Mouse (Mus musculus): ENCODE results near the gene Cep72. TPM values are rescaled to one million over a fixed set of nuclear protein-coding genes. Genes with fewer than 3 reads are reported as not detected.
"Not testable (repeated sequence)": the region's sequence is repeated elsewhere in the genome, so short reads cannot be mapped to it uniquely, and the experiment has no call there.

The Cep72 gene
- polyA plus RNA-seq, 1 experiment, result not detected

- H3K4me1 ChIP-seq (ENCODE audit: control insufficient read depth, insufficient read depth, low read length), result no peaks in the 10 kb centered on the region
- 81% methylated on average over 4 of the region's 4 CpGs for WGBS
- no peak overlapping the region for H3K4me3 ChIP-seq (ENCODE audit: insufficient read depth, low read depth, low read length)
- H3K27ac ChIP-seq (ENCODE audit: insufficient read depth, low read depth, low read length), result no peak overlapping the region
- TF ChIP-seq CTCF (IDR thresholded peaks at IDR 0.05; ENCODE audit: insufficient read depth, low read depth, low read length) (no peak), POLR2A (IDR thresholded peaks at IDR 0.05; ENCODE audit: insufficient read depth, low read depth, low read length) (no peak)
Observed at GRCm38 (mm10) chr13:74017426-74017825, 44.7 kb downstream of the Cep72 start.

- 86% methylated on average over 4 of the region's 4 CpGs for WGBS
- peaks cover 3% of the 10 kb centered on the region for H3K4me1 ChIP-seq (ENCODE audit: control insufficient read depth, insufficient read depth, low read length)
- no peak for TF ChIP-seq POLR2A (IDR thresholded peaks at IDR 0.05; ENCODE audit: insufficient read depth, low read depth, low read length)
- no peak for TF ChIP-seq CTCF (IDR thresholded peaks at IDR 0.05; ENCODE audit: insufficient read depth, low read depth, low read length)
- no peak overlapping the region for H3K27ac ChIP-seq (ENCODE audit: insufficient read depth, low read depth, low read length)
- no peak overlapping the region for H3K4me3 ChIP-seq (ENCODE audit: insufficient read depth, low read depth, low read length)
Observed at GRCm38 (mm10) chr13:74015908-74016307, 46.2 kb downstream of the Cep72 start.

GRCm38 (mm10) chr13:74010678-74011077 lies 51.4 kb downstream of the Cep72 start:
- Histone ChIP-seq H3K27ac (ENCODE audit: insufficient read depth, low read depth, low read length) (peak overlapping the region; percentile 64), H3K4me3 (ENCODE audit: insufficient read depth, low read depth, low read length) (peak overlapping the region; percentile 75), H3K4me1 (ENCODE audit: control insufficient read depth, insufficient read depth, low read length) (peaks cover 11% of the 10 kb centered on the region)
- TF ChIP-seq POLR2A (IDR thresholded peaks at IDR 0.05; ENCODE audit: insufficient read depth, low read depth, low read length) (no peak; the same call in 1 of the 2 replicates), CTCF (IDR thresholded peaks at IDR 0.05; ENCODE audit: insufficient read depth, low read depth, low read length) (no peak)
- WGBS, result 13% methylated on average over 3 of the region's 3 CpGs

GRCm38 (mm10) chr13:74009791-74010614 lies 52.1 kb downstream of the Cep72 start:
- peak overlapping the region; percentile 75 for H3K4me3 ChIP-seq (ENCODE audit: insufficient read depth, low read depth, low read length)
- H3K27ac ChIP-seq (ENCODE audit: insufficient read depth, low read depth, low read length), result peak overlapping the region; percentile 64
- H3K4me1 ChIP-seq (ENCODE audit: control insufficient read depth, insufficient read depth, low read length), result peaks cover 11% of the 10 kb centered on the region
- under 1% methylated on average over 55 of the region's 55 CpGs for WGBS
- no peak for TF ChIP-seq CTCF (IDR thresholded peaks at IDR 0.05; ENCODE audit: insufficient read depth, low read depth, low read length)
- no peak for TF ChIP-seq POLR2A (IDR thresholded peaks at IDR 0.05; ENCODE audit: insufficient read depth, low read depth, low read length)

GRCm38 (mm10) chr13:74008948-74009718 lies 53.0 kb downstream of the Cep72 start, which contains the start of gene Tppp:
TSS of gene Tppp (plus strand) at chr13:74009407.
- Histone ChIP-seq H3K4me3 (ENCODE audit: insufficient read depth, low read depth, low read length) (peak within 1 kb of the TSS; percentile 75), H3K4me1 (ENCODE audit: control insufficient read depth, insufficient read depth, low read length) (peaks cover 11% of the 10 kb centered on the region), H3K27ac (ENCODE audit: insufficient read depth, low read depth, low read length) (peak within 1 kb of the TSS; percentile 47)
- TF ChIP-seq POLR2A (IDR thresholded peaks at IDR 0.05; ENCODE audit: insufficient read depth, low read depth, low read length) (0 out of 2 replicates have a peak, but pooled peaks have one; percentile 47), CTCF (IDR thresholded peaks at IDR 0.05; ENCODE audit: insufficient read depth, low read depth, low read length) (no peak)
- under 1% methylated on average over 56 of the region's 56 CpGs for WGBS

- not testable (repeated sequence) for H3K4me3 ChIP-seq (ENCODE audit: insufficient read depth, low read depth, low read length); H3K27ac ChIP-seq (ENCODE audit: insufficient read depth, low read depth, low read length)
- 75% methylated on average over 2 of the region's 2 CpGs for WGBS
- H3K4me1 ChIP-seq (ENCODE audit: control insufficient read depth, insufficient read depth, low read length), result peaks cover 11% of the 10 kb centered on the region
Observed at GRCm38 (mm10) chr13:74008216-74008615, 53.9 kb downstream of the Cep72 start.

- not testable (repeated sequence) for H3K27ac ChIP-seq (ENCODE audit: insufficient read depth, low read depth, low read length); H3K4me3 ChIP-seq (ENCODE audit: insufficient read depth, low read depth, low read length)
- peaks cover 11% of the 10 kb centered on the region for H3K4me1 ChIP-seq (ENCODE audit: control insufficient read depth, insufficient read depth, low read length)
- 91% methylated on average over 4 of the region's 4 CpGs for WGBS
Observed at GRCm38 (mm10) chr13:74006881-74007280, 55.2 kb downstream of the Cep72 start.

- H3K4me1 ChIP-seq (ENCODE audit: control insufficient read depth, insufficient read depth, low read length), result no peaks in the 10 kb centered on the region
- no peak for TF ChIP-seq CTCF (IDR thresholded peaks at IDR 0.05; ENCODE audit: insufficient read depth, low read depth, low read length)
- no peak for TF ChIP-seq POLR2A (IDR thresholded peaks at IDR 0.05; ENCODE audit: insufficient read depth, low read depth, low read length)
- 86% methylated on average over 4 of the region's 4 CpGs for WGBS
Observed at GRCm38 (mm10) chr13:74001492-74001891, 60.6 kb downstream of the Cep72 start.

GRCm38 (mm10) chr13:74000961-74001360 lies 61.1 kb downstream of the Cep72 start:
- TF ChIP-seq CTCF (IDR thresholded peaks at IDR 0.05; ENCODE audit: insufficient read depth, low read depth, low read length) (no peak), POLR2A (IDR thresholded peaks at IDR 0.05; ENCODE audit: insufficient read depth, low read depth, low read length) (no peak)
- Histone ChIP-seq H3K4me3 (ENCODE audit: insufficient read depth, low read depth, low read length) (no peak overlapping the region), H3K4me1 (ENCODE audit: control insufficient read depth, insufficient read depth, low read length) (no peaks in the 10 kb centered on the region), H3K27ac (ENCODE audit: insufficient read depth, low read depth, low read length) (no peak overlapping the region)
- 83% methylated on average over 6 of the region's 6 CpGs for WGBS

More at GRCm38 (mm10) chr13:74001492-74001891, 60.6 kb downstream of the Cep72 start:
- Histone ChIP-seq H3K27ac (ENCODE audit: insufficient read depth, low read depth, low read length) (no peak overlapping the region), H3K4me3 (ENCODE audit: insufficient read depth, low read depth, low read length) (no peak overlapping the region)

All from olfactory bulb, adult 2 months (tissue).